Mouse (Mus musculus) neural tube, embryonic 12.5 days (tissue): ENCODE data around the gene Nfkbil1. TPM values are rescaled to one million over a fixed set of nuclear protein-coding genes. Genes with fewer than 3 reads are reported as not detected.

Experiments
- ATAC-seq: fragments of 200-750 bp; cut with Nextera tagmentation; 2 replicates; pipeline ENCODE4 v1.8.0; 2017; ENCODE audit warnings: low read depth, mild to moderate bottlenecking, moderate TSS enrichment, moderate library complexity; ENCODE audit not compliant: low FRiP score
- H3K27ac ChIP-seq: fragments of 300-500 bp; sonication (generic); 2 replicates; pipeline ENCODE4 v1.5.1; 2016
- H3K27me3 ChIP-seq: fragments of 300-500 bp; sonication (generic); replicated peaks from 2 replicates; pipeline ENCODE4 v1.6.1; 2016; ENCODE audit warnings: mild to moderate bottlenecking
- H3K36me3 ChIP-seq: fragments of 300-500 bp; sonication (generic); 2 replicates; pipeline ENCODE4 v1.6.1; 2016; ENCODE audit warnings: mild to moderate bottlenecking
- H3K4me1 ChIP-seq: fragments of 300-500 bp; sonication (generic); 2 replicates; pipeline ENCODE4 v1.6.1; 2016
- H3K4me2 ChIP-seq: fragments of 300-500 bp; sonication (generic); replicated peaks from 2 replicates; pipeline ENCODE4 v1.6.1; 2016; ENCODE audit warnings: mild to moderate bottlenecking
- H3K4me3 ChIP-seq: fragments of 300-500 bp; sonication (generic); 2 replicates; pipeline ENCODE4 v1.5.1; 2016
- H3K9ac ChIP-seq: fragments of 300-500 bp; sonication (generic); 2 replicates; pipeline ENCODE4 v1.6.1; 2016; ENCODE audit warnings: mild to moderate bottlenecking
- H3K9me3 ChIP-seq: fragments of 300-500 bp; sonication (generic); 2 replicates; pipeline ENCODE4 v1.6.1; 2016; ENCODE audit warnings: mild to moderate bottlenecking
- WGBS: fragments of 180-500 bp; shearing (Covaris S2); methylation state at CpG from one replicate; pipeline ENCODE4 v1.1.7; 2016; 5-methylcytosine and 5-hydroxymethylcytosine counted together
- microRNA-seq: library from miRNA; unstranded; fragments of <30 nt; microRNA quantifications from one replicate; pipeline ENCODE4, GENCODE M21; 2017
- polyA plus RNA-seq: library from polyadenylated mRNA; unstranded; fragments of >200 nt; fragmentation: Nextera tagmentation; extraction: Ambion mirVana; gene quantifications from 2 replicates; pipeline ENCODE4 v1.2.1, GENCODE M21; 2016

Nfkbil1 gene
- polyA plus RNA-seq, 1 experiment from 2014 or later, result 10.6 TPM

DNA sequence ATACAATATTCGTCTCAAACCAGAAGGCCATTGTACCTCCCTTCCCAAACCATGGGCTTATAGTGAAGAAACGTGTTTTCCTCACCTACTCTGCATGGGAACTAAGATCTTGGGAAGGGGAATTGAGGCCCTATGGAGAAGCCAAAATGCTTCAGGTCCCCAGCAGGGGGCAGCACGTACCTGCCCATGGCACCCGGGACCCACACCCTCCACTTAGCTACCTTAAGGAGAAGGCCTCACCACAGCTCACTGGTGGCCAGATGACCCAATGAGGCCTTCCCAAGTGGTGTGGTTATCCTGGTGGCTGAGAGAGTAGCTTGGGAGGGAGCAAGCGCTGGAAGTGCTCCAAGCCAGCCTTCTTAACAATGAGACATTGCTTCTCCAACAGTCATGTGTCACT, 57.1 kb downstream of the Nfkbil1 start:
- peak; percentile 63; the same call in 1 of the 2 replicates for ATAC-seq
- H3K36me3 ChIP-seq, result no peaks in the 10 kb centered on the region
- no peak overlapping the region for H3K27ac ChIP-seq
- H3K4me1 ChIP-seq, result no peaks in the 10 kb centered on the region
- WGBS, result 16% methylated on average over 5 of the region's 5 CpGs
- no peaks in the 10 kb centered on the region for H3K9me3 ChIP-seq
- H3K27me3 ChIP-seq, result no peaks in the 10 kb centered on the region
- H3K4me2 ChIP-seq, result no peak overlapping the region
- no peak overlapping the region for H3K9ac ChIP-seq
- no peak overlapping the region for H3K4me3 ChIP-seq

DNA sequence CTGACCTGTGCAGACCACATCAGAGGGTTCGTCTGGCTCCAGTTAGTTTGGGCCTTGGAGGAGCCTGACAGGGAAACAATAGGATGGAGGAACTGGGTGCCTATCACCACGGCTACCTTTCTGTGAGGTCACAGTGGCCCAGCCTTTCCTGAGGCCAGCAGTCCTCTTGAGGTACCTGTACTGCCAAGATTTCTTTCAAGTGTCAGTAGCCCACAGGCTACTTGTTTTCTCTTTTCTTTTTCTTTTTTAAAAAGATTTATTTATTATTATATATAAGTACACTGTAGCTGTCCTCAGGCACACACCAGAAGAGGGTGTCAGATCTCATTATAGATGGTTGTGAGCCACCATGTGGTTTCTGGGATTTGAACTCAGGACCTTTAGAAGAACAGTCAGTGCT, 59.6 kb downstream of the Nfkbil1 start, which contains the start of gene Aif1:
Gene Aif1, minus strand, starts transcription at position 101 of the 400 bp plus-strand sequence.
- Histone ChIP-seq H3K9me3 (no peaks in the 10 kb centered on the region), H3K4me2 (no peak within 1 kb of the TSS), H3K27ac (no peak within 1 kb of the TSS), H3K4me3 (no peak within 1 kb of the TSS), H3K4me1 (no peaks in the 10 kb centered on the region), H3K9ac (no peak within 1 kb of the TSS), H3K36me3 (no peaks in the 10 kb centered on the region), H3K27me3 (no peaks in the 10 kb centered on the region)
- ATAC-seq, result no peak
- 63% methylated on average over 2 of the region's 2 CpGs for WGBS

DNA sequence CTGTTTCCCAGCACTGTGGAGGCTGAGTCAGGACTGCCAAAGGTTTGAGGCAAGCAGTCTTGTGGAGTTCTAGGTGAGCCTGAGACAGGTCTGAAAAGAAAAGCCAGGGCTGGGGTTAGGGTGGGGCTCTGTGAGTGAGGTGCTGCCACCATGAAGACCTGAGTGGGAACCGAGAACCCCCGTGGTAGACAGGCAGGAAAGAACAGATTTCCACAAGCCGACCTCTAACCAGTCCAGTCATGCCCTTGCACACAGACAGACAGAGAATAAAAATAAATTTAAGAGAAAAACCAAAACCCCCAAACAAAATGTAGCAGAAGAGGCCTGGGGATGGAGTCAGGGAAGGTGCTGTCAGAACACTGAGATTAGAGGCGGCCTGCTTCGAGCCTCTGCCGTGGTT, 60.2 kb downstream of the Nfkbil1 start:
- Histone ChIP-seq H3K4me2 (no peak overlapping the region), H3K4me1 (no peaks in the 10 kb centered on the region), H3K27ac (no peak overlapping the region), H3K27me3 (no peaks in the 10 kb centered on the region), H3K9me3 (no peaks in the 10 kb centered on the region), H3K36me3 (no peaks in the 10 kb centered on the region), H3K4me3 (no peak overlapping the region), H3K9ac (no peak overlapping the region)
- WGBS, result 77% methylated on average over 6 of the region's 6 CpGs
- no peak for ATAC-seq

DNA sequence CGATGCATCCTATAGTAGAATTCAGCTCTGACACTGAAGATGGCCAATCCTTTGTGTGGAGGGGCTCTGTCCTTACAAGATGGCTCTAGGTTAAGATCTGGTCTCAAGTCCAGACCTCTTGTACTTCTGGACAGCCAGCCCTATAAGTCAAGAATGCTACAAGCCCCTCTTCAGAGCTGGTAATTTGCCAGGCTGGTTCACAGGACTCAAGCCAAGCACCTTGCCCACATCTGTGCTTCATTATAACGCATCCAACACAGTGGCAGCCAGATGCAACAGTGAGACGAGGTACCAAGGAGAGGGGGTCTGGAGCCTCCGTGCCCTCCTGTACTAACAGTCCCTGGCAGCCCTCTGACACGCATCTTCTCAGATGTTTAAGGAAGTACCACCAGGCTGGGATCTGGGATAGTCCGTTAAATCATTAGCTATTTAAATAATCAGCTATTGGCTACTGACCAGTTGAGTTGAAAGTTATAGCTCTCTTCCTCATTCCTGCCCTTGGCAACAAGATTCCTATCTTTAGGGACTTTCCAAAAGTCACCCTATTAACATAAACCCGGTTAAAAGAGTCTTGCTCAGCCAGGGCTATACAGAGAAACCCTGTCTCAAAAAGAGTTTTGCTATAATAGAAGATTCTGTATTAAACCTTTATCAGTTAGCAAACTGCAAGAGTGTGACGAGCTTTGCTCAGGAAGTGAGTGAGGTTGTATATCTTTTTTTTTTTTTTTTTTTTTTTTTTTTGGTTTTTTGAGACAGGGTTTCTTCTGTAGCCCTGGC, 61.2 kb downstream of the Nfkbil1 start:
- 77% methylated on average over 8 of the region's 8 CpGs for whole genome bisulfite sequencing
- no peak overlapping the region for H3K27ac ChIP-seq

DNA sequence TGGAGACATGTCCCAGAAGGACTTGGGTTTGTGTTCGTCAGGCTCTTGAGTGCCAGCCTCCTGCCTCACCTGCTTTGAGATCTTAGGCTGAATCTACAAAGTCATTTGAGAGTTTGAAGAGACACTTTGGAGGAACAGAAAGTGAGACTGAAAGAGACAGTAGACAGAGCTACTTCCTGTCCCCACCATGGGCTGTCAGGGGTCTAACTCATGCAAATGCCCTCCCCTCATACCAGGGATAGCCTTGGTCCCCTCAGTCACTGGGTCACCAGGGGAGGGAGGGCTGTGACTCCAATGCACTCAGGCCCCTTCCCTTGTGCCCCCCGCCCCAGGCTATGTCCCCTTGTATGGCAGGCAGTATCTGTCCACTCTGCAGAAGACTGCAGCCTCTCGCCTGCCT, 62.3 kb downstream of the Nfkbil1 start:
- 73% methylated on average over 3 of the region's 3 CpGs for WGBS
- Histone ChIP-seq H3K4me1 (no peaks in the 10 kb centered on the region), H3K36me3 (no peaks in the 10 kb centered on the region), H3K4me2 (no peak overlapping the region), H3K27me3 (no peaks in the 10 kb centered on the region), H3K27ac (no peak overlapping the region), H3K9ac (no peak overlapping the region), H3K9me3 (no peaks in the 10 kb centered on the region), H3K4me3 (no peak overlapping the region)
- ATAC-seq, result no peak

More for the DNA sequence above, 61.2 kb downstream of the Nfkbil1 start:
- H3K4me2 ChIP-seq, result no peak overlapping the region
- H3K9ac ChIP-seq, result no peak overlapping the region
- no peak for ATAC-seq
- H3K9me3 ChIP-seq, result no peaks in the 10 kb centered on the region
- no peaks in the 10 kb centered on the region for H3K27me3 ChIP-seq
- no peaks in the 10 kb centered on the region for H3K4me1 ChIP-seq
- H3K36me3 ChIP-seq, result no peaks in the 10 kb centered on the region
- H3K4me3 ChIP-seq, result no peak overlapping the region

DNA sequence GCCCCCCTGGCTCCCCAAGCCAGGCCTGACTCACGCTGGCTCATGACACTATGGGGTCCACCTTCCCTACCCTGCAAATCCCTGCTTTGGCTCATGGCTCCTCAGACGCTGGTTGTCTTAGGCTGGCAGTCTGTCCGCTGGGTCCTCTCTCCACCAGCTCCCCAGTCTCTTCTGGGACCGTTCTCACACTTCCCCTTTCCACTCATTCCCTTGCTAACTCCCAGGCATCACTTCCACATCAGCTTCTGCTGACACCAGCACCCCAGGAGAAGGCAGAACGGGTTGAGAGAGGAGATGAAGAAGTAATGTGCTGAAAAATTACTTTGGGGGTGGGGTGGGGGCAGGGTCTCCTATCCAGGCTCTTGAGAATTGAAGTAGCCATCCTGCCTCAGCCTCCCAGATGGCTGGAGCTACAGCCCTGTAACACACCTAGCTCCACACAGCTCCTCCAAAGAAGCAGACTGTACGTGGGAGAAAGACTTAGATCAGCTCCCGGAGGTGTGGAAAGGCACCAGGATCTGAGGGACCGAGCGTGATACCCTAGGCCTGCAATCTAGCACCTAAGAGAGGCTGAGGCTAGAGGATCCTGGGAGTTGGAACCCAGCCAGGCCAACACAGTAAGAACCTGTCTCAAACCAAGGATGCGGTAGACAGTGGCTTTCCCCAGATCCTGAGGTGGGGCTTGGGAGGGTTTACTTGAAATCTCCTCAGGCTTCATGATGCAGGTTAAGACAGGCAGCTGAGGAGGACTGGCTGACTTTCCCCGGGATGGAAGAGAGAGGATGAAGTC, 63.0 kb downstream of the Nfkbil1 start:
- no peak overlapping the region for H3K4me2 ChIP-seq
- WGBS, result 75% methylated on average over 11 of the region's 11 CpGs
- H3K36me3 ChIP-seq, result no peaks in the 10 kb centered on the region
- H3K27ac ChIP-seq, result no peak overlapping the region
- no peaks in the 10 kb centered on the region for H3K4me1 ChIP-seq
- no peaks in the 10 kb centered on the region for H3K9me3 ChIP-seq
- ATAC-seq, result no peak
- H3K27me3 ChIP-seq, result no peaks in the 10 kb centered on the region
- no peak overlapping the region for H3K4me3 ChIP-seq
- H3K9ac ChIP-seq, result no peak overlapping the region

Small RNA genes within 50 kb of the gene (microRNA-seq; reads per million reads assigned to microRNA genes)
- gene Mir6973a (not detected), gene Mir6974 (not detected), gene Mir6975 (4.2 reads per million, percentile 12 among the genes with 10 or more reads in this experiment), gene Mir8094 (not detected)

Other genes with a start within 250 kb of the Nfkbil1 start
- gene Vars, start 234.8 kb downstream of the Nfkbil1 start, polyA plus RNA-seq, result 118 and 119 TPM in 2 replicates
- gene Vwa7, start 219.2 kb downstream of the Nfkbil1 start, polyA plus RNA-seq, result 0.06 and 0.15 TPM in 2 replicates
- gene Sapcd1, start 207.8 kb downstream of the Nfkbil1 start, polyA plus RNA-seq, result 3.8 and 5.0 TPM in 2 replicates
- 3.1 and 4.1 TPM in 2 replicates for gene Msh5, start 189.0 kb downstream of the Nfkbil1 start, polyA plus RNA-seq
- 169 and 178 TPM in 2 replicates for gene Clic1, start 185.8 kb downstream of the Nfkbil1 start, polyA plus RNA-seq
- 564 and 591 TPM in 2 replicates for gene Ddah2, start 176.8 kb downstream of the Nfkbil1 start, polyA plus RNA-seq
- not detected in 2 replicates for gene Ly6g6c, start 170.4 kb downstream of the Nfkbil1 start, polyA plus RNA-seq
- 0.81 and 0.88 TPM in 2 replicates for gene Mpig6b, start 169.6 kb downstream of the Nfkbil1 start, polyA plus RNA-seq
- gene Ly6g6e, start 158.9 kb downstream of the Nfkbil1 start, polyA plus RNA-seq, result 0.38 and 0.57 TPM in 2 replicates
- gene Ly6g6d, start 157.7 kb downstream of the Nfkbil1 start, polyA plus RNA-seq, result 1.9 and 2.2 TPM in 2 replicates
- gene Ly6g6f, start 150.2 kb downstream of the Nfkbil1 start, polyA plus RNA-seq, result 0.23 and 0.84 TPM in 2 replicates
- 78.7 and 83.6 TPM in 2 replicates for gene Abhd16a, start 146.5 kb downstream of the Nfkbil1 start, polyA plus RNA-seq
- gene Ly6g5c, start 127.5 kb downstream of the Nfkbil1 start, polyA plus RNA-seq, result not detected in 2 replicates
- 1.1 TPM in 2 replicates for gene Ly6g5b, start 120.4 kb downstream of the Nfkbil1 start, polyA plus RNA-seq
- 24.9 and 28.0 TPM in 2 replicates for gene Gpank1, start 114.3 kb downstream of the Nfkbil1 start, polyA plus RNA-seq
- 289 and 295 TPM in 2 replicates for gene Csnk2b, start 113.7 kb downstream of the Nfkbil1 start, polyA plus RNA-seq
- 6.1 and 7.8 TPM in 2 replicates for gene D17H6S53E, start 109.4 kb downstream of the Nfkbil1 start, polyA plus RNA-seq
- gene Apom, start 103.7 kb downstream of the Nfkbil1 start, polyA plus RNA-seq, result 0.32 and 0.93 TPM in 2 replicates
- gene Bag6, start 100.6 kb downstream of the Nfkbil1 start, polyA plus RNA-seq, result 82.8 and 84.5 TPM in 2 replicates
- gene Prrc2a, start 70.9 kb downstream of the Nfkbil1 start, polyA plus RNA-seq, result 205 and 224 TPM in 2 replicates
- 8.3 and 9.1 TPM in 2 replicates for gene Aif1, start 59.7 kb downstream of the Nfkbil1 start, polyA plus RNA-seq
- gene Lst1, start 47.4 kb downstream of the Nfkbil1 start, polyA plus RNA-seq, result 6.8 and 7.0 TPM in 2 replicates
- 0.39 and 0.57 TPM in 2 replicates for gene Ltb, start 41.4 kb downstream of the Nfkbil1 start, polyA plus RNA-seq
- 0.18 TPM in 1 of 2 replicates, not detected in the other for gene Tnf, start 33.8 kb downstream of the Nfkbil1 start, polyA plus RNA-seq
- not detected in 2 replicates for gene Lta, start 30.4 kb downstream of the Nfkbil1 start, polyA plus RNA-seq
- not detected in 2 replicates for gene Gm16181, start 15.0 kb downstream of the Nfkbil1 start, polyA plus RNA-seq
- gene Atp6v1g2, start 2.1 kb downstream of the Nfkbil1 start, polyA plus RNA-seq, result 26.2 and 28.4 TPM in 2 replicates
- gene Ddx39b, start 6.0 kb upstream of the Nfkbil1 start, polyA plus RNA-seq, result 511 and 522 TPM in 2 replicates
- 55.7 and 58.8 TPM in 2 replicates for gene H2-D1, start 26.9 kb upstream of the Nfkbil1 start, polyA plus RNA-seq
- gene H2-Q1, start 84.6 kb upstream of the Nfkbil1 start, polyA plus RNA-seq, result 0.06 and 0.10 TPM in 2 replicates
- gene H2-Q2, start 106.5 kb upstream of the Nfkbil1 start, polyA plus RNA-seq, result 0.28 and 0.42 TPM in 2 replicates
- 2.7 and 3.2 TPM in 2 replicates for gene H2-Q4, start 143.8 kb upstream of the Nfkbil1 start, polyA plus RNA-seq
- 0.48 and 0.64 TPM in 2 replicates for gene H2-Q6, start 189.1 kb upstream of the Nfkbil1 start, polyA plus RNA-seq
- gene H2-Q7, start 203.4 kb upstream of the Nfkbil1 start, polyA plus RNA-seq, result 6.5 and 6.8 TPM in 2 replicates
- gene H2-Q10, start 234.3 kb upstream of the Nfkbil1 start, polyA plus RNA-seq, result 0.18 and 0.27 TPM in 2 replicates